Mouse (Mus musculus): Measurements from ENCODE around the gene Ptpn14.

The Ptpn14 gene

DNA sequence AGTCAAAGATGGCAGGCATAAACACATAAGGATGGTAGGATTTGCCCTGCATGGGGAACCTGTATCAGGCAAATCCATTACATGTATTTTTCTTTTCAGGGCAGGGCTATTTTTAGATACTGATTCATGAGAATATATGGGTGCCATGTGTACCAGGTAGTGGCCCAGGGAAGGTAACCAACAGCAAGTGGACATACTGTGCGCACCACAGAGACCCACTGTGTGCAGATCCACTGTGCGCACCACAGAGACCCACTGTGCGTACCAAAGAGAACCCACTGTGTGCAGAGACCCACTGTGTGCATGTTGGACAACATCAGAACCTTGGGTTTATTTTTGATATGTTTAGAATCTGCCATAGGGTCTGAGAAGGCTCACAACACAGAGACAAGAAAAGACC lies 135.7 kb downstream of the Ptpn14 start:
- in situ Hi-C loops (cut with MboI, MseI), result no loop called here

- in situ Hi-C loops (cut with MboI, MseI), result no loop called here
Measured at GRCm38 (mm10) chr1:189864301-189864700, 136.2 kb downstream of the Ptpn14 start.

- in situ Hi-C loops (cut with MboI, MseI), result no loop called here
Measured at GRCm38 (mm10) chr1:189864846-189865560, 136.9 kb downstream of the Ptpn14 start.

DNA sequence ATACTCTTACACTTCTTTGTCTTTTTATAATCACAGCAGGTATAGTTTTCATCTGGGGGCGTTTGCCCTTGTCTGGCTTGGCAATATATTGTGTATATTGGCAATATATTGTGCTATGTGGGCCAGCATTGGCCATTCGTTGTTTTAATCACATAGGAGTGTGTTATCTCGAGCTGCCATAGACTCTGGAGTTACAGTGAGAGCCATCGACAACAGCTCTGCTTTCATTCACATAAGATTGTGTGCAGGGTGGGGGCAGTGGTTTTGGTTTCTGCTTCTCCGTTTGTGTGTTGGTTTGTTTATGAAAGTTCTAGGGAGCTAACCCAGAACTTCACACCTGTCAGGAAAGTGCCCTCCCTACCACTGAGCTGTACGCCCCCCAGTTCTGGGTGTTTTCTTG lies 138.6 kb downstream of the Ptpn14 start:
- in situ Hi-C loops (cut with MboI, MseI), result no loop called here

GRCm38 (mm10) chr1:189867034-189867433 lies 139.0 kb downstream of the Ptpn14 start:
- in situ Hi-C loops (cut with MboI, MseI), result no loop called here

- in situ Hi-C loops (cut with MboI, MseI), result no loop called here
Measured at GRCm38 (mm10) chr1:189867497-189867896, 139.4 kb downstream of the Ptpn14 start.

DNA sequence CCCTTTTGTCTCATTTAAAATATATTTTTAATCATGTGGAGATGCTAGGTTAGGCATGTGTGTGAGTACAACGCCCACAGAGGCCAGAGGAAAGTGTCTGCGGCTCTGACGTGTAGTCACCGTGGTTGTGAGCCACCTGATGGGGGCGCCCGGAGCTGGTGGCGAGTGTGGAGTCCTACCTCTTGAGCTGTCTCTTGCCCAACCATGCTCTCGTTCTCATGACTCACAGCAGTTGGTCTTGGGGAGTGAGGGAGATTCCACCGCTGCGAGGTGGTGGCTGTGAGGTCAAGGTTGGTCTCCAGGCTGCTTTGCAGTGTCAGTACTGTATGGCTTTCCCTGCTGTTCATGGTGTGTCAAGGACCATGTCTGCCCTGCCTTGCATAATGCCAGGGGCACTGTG lies 140.0 kb downstream of the Ptpn14 start:
- in situ Hi-C loops (cut with MboI, MseI), result no loop called here

- in situ Hi-C loops (cut with MboI, MseI), result loop anchor here in 1 of 2 experiments (5.0 kb wide), 1 partner anchor 167 kb away; no protein-coding TSS in a partner anchor
Measured at GRCm38 (mm10) chr1:189869651-189870270, 141.7 kb downstream of the Ptpn14 start.

GRCm38 (mm10) chr1:189870539-189870938 lies 142.5 kb downstream of the Ptpn14 start:
- in situ Hi-C loops (cut with MboI, MseI), result loop anchor here in 1 of 2 experiments (5.0 kb wide), 1 partner anchor 168 kb away; no protein-coding TSS in a partner anchor

GRCm38 (mm10) chr1:189871625-189872024 lies 143.6 kb downstream of the Ptpn14 start:
- in situ Hi-C loops (cut with MboI, MseI), result loop anchor here in 1 of 2 experiments (5.0 kb wide), 1 partner anchor 169 kb away; no protein-coding TSS in a partner anchor

- in situ Hi-C loops (cut with MboI, MseI), result loop anchor here in 1 of 2 experiments (5.0 kb wide), 1 partner anchor 170 kb away; no protein-coding TSS in a partner anchor
Measured at GRCm38 (mm10) chr1:189872050-189872449, 144.0 kb downstream of the Ptpn14 start.

- in situ Hi-C loops (cut with MboI, MseI), result loop anchor here in 1 of 2 experiments (5.0 kb wide), 1 partner anchor 171 kb away; no protein-coding TSS in a partner anchor
Measured at GRCm38 (mm10) chr1:189873591-189873990, 145.5 kb downstream of the Ptpn14 start.

DNA sequence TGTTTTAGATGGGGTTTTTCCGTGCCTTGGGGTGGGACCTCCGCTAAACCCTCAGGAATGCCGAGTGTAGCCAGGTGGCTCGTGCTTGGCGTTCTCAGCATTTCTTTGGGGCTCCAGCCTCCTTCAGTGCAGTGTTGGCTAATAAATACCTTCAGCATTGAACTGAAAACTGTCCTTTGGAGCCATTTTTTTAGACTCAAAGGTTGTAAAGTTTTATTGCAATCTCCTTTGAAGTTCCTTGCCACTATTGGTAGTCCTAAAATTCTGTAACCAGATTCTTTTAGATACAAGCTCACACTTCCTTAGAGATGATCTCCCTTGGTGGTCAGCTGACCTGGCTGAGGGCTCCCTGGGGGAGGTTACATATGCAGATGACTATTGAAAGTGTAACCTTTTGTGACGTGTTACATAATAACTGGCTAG lies 147.4 kb downstream of the Ptpn14 start:
- in situ Hi-C loops (cut with MboI, MseI), result loop anchor here in 1 of 2 experiments (5.0 kb wide), 1 partner anchor 173 kb away; no protein-coding TSS in a partner anchor

DNA sequence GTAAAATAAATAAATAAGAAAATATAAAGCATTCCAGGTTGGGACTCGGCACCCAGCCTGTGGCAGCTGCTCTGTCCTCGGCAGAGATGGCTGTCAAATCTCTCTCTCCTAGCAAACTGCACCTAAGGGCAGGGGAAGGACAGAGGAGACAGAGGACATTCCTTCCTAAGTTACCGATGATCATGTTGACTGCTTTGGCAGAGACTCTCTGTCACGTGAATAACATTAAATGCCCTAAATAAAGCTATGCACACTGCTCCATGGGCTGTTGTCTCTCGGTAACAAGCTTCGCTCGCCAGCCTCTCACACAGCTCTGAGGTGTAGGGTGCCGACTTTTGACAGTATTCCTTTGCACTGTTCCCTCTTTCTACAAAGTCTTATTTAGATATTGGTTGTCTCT lies 148.1 kb downstream of the Ptpn14 start:
- in situ Hi-C loops (cut with MboI, MseI), result loop anchor here in 1 of 2 experiments (5.0 kb wide), 1 partner anchor 174 kb away; no protein-coding TSS in a partner anchor

GRCm38 (mm10) chr1:189879212-189879611 lies 151.1 kb downstream of the Ptpn14 start:
- in situ Hi-C loops (cut with MboI, MseI), result loop anchor here in 1 of 2 experiments (5.0 kb wide), 1 partner anchor 177 kb away; no protein-coding TSS in a partner anchor

DNA sequence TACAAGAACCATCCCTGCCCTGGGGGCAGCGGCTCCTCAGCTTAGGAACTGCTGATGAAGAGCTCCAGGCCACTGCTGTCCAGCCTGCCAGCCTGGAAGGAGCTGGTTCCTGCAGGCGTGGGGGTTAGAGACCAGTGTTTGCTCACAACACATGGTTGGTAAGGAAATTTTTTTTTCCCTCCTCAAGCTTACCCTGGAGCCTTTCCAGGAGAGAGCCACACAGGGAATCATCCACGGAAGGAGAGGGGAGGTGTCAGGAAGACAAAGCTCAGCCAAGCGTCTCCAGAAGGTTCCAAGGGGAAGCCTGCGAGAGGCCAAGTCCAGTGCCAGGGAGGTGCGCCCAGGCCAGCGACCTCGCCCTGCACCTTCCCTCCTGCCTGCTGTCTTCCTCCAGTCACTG lies 151.9 kb downstream of the Ptpn14 start:
- in situ Hi-C loops (cut with MboI, MseI), result loop anchor here in 1 of 2 experiments (5.0 kb wide), 1 partner anchor 178 kb away; no protein-coding TSS in a partner anchor

DNA sequence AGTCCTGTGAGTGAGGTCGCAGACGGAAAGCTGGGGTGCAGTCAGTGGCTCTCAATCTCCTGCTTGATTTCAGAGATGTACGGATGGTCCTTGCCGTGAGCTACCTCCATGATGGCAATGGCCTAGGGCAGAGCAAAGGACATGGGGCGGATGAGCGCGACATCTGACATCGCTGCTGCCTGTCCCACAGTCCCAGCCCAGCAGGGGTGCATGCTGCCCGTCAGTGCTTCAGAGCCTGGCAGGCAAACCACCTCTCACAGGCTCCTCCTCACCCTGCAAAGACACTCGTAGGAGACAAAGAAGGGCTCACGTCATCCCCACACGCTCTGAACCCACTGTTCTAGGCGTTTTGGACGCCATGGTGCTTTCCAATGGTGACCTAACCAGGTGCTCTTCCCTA lies 152.7 kb downstream of the Ptpn14 start:
- in situ Hi-C loops (cut with MboI, MseI), result no loop called here

DNA sequence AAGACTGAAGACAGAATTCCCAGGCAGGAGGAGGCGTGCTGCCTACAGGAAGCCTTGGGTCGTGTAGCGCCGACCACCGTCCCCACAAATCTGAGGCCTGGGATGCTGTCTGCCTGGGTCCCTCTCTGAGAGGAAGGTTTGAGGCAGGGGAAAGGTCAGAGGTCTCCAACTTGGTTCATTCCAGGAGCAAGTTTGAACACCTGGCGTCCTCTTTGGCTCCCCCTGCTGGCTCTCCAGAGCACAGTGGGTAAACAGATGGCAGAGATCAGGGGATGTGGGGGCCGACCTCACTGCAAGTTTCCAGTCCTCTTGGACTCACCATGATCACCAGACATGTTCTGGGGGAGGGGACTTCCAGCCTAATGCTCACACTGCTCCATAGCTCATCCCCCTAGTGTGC lies 154.8 kb downstream of the Ptpn14 start:
- in situ Hi-C loops (cut with MboI, MseI), result no loop called here

GRCm38 (mm10) chr1:189883531-189884170 lies 155.6 kb downstream of the Ptpn14 start:
- in situ Hi-C loops (cut with MboI, MseI), result no loop called here

- in situ Hi-C loops (cut with MboI, MseI), result loop anchor here in 1 of 2 experiments (5.0 kb wide), 2 partner anchors 37 to 92 kb away; partner anchors contain the start of gene Smyd2
Measured at GRCm38 (mm10) chr1:189884951-189885350, 156.9 kb downstream of the Ptpn14 start.

GRCm38 (mm10) chr1:189885975-189886374 lies 157.9 kb downstream of the Ptpn14 start:
- in situ Hi-C loops (cut with MboI, MseI), result loop anchor here in 1 of 2 experiments (5.0 kb wide), 2 partner anchors 36 to 91 kb away; partner anchors contain the start of gene Smyd2

Measured in T-helper 17 cell (primary cell).